Mouse (Mus musculus): ENCODE measurements around the gene Arhgap44. TPM values are rescaled to one million over a fixed set of nuclear protein-coding genes. Genes with fewer than 3 reads are reported as not detected.

Gene Arhgap44
- polyA plus RNA-seq, 1 experiment from 2014 or later: 13.1 TPM

DNA sequence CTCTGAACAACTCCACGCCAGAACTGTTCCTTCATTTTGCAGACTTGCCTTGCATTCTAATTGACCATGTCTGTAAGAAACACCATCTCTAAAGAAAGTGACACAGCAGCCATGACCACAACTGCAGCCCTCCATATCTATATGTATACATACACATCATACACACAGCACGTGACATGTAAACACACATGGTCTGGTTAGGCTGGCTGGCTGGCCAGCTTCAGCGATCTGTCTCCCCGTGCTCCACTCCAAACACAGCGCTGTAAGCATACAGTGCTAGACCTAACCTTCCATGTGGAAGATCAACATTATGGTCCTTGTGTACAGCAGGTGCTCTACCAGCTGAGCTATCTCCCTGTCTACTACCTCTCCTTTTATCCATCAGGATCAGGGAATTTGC lies 111.9 kb downstream of the Arhgap44 start:
- ChIA-PET CTCF (interaction anchor here (2.8 kb wide), 1 partner anchor 10 kb away, joined by 8 read pairs; no protein-coding TSS in a partner anchor), POLR2A (no interaction called here)
- in situ Hi-C loops (cut with MboI; ENCODE audit: low pct_unique_long_range_greater_than_20kb): no loop called here
- ATAC-seq (no peak), DNase-seq (ENCODE audit: low read depth, low spot score) (no peak)
- no peaks in the 10 kb centered on the region for H3K27me3 ChIP-seq
- no peak for TF ChIP-seq CTCF (IDR thresholded peaks at IDR 0.05)

DNA sequence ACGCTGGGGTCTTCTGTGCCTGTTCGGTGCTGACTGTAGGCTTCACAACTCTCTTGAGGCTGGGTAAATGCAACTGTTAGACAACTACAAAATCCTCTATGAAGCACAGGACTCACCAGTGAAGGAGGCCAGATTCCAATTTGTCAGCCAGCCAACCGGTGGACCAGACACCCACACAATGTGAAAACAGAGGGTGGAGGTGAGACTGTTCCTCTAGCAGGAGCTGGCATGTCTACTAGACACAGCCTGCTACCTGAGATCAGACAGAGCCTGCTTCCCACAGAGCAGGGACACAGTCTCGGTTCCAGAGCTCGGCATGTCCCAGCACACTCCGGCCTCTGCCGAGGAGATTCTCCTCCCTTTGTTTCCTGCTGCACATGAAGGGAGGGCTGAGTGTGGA lies 113.7 kb downstream of the Arhgap44 start:
- CTCF ChIA-PET: interaction anchor here (2.8 kb wide), 1 partner anchor 12 kb away, joined by 8 read pairs; no protein-coding TSS in a partner anchor
- in situ Hi-C loops (cut with MboI; ENCODE audit: low pct_unique_long_range_greater_than_20kb): no loop called here
- DNase-seq (ENCODE audit: low read depth, low spot score): no peak

GRCm38 (mm10) chr11:65040556-65040955 lies 122.2 kb downstream of the Arhgap44 start:
- ChIA-PET POLR2A (no interaction called here), CTCF (interaction anchor here (1.5 kb wide), 1 partner anchor 9 kb away, joined by 3 read pairs; no protein-coding TSS in a partner anchor)
- in situ Hi-C loops (cut with MboI; ENCODE audit: low pct_unique_long_range_greater_than_20kb): no loop called here
- no peak for TF ChIP-seq CTCF (IDR thresholded peaks at IDR 0.05)
- ATAC-seq (no peak), DNase-seq (ENCODE audit: low read depth, low spot score) (no peak)
- H3K27me3 ChIP-seq: no peaks in the 10 kb centered on the region

More for the DNA sequence above, 113.7 kb downstream of the Arhgap44 start:
- ATAC-seq: no peak
- POLR2A ChIA-PET: interaction anchor here (0.6 kb wide), 1 partner anchor 451 kb away, joined by 3 read pairs; no protein-coding TSS in a partner anchor
- no peak for TF ChIP-seq CTCF (IDR thresholded peaks at IDR 0.05)
- H3K27me3 ChIP-seq: no peaks in the 10 kb centered on the region

GRCm38 (mm10) chr11:65039517-65040095 lies 123.2 kb downstream of the Arhgap44 start:
- ChIA-PET CTCF (interaction anchor here (1.5 kb wide), 1 partner anchor 8 kb away, joined by 3 read pairs; no protein-coding TSS in a partner anchor), POLR2A (no interaction called here)
- peak; percentile 25 for DNase-seq (ENCODE audit: low read depth, low spot score)
- peak; percentile 17 for ATAC-seq
- H3K27me3 ChIP-seq: no peaks in the 10 kb centered on the region
- in situ Hi-C loops (cut with MboI; ENCODE audit: low pct_unique_long_range_greater_than_20kb): no loop called here
- TF ChIP-seq CTCF (IDR thresholded peaks at IDR 0.05): no peak

GRCm38 (mm10) chr11:65038996-65039395 lies 123.8 kb downstream of the Arhgap44 start:
- in situ Hi-C loops (cut with MboI; ENCODE audit: low pct_unique_long_range_greater_than_20kb): no loop called here
- no peaks in the 10 kb centered on the region for H3K27me3 ChIP-seq
- no peak for TF ChIP-seq CTCF (IDR thresholded peaks at IDR 0.05)
- ChIA-PET CTCF (interaction anchor here (1.1 to 1.5 kb wide), 2 partner anchors 8 to 9 kb away, joined by 3 read pairs; no protein-coding TSS in a partner anchor), POLR2A (no interaction called here)
- DNase-seq (ENCODE audit: low read depth, low spot score) (no peak), ATAC-seq (no peak)

DNA sequence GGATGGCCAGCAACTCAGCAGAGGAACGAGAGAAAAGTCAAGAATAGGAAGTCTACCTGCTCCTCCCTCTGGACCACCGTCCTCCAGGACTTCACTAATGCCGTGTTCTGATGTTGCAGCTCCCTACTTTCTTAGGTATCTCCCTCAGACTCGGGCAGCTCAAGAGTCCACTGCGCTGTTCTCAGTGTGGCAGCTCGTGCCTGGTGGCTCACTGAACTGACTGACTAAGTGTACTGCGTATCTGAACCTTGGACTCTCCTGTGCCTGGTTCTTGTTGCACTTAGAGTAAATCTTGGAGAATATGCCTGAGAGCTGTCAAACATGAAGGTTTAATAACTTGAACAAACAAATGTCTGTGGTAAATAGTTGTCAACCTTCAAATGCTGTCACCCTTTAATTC lies 130.5 kb downstream of the Arhgap44 start:
- DNase-seq (ENCODE audit: low read depth, low spot score): no peak
- in situ Hi-C loops (cut with MboI; ENCODE audit: low pct_unique_long_range_greater_than_20kb): no loop called here
- no peak for TF ChIP-seq CTCF (IDR thresholded peaks at IDR 0.05)
- ChIA-PET POLR2A (interaction anchor here (1.7 kb wide), 1 partner anchor 13 kb away, joined by 4 read pairs; no protein-coding TSS in a partner anchor), CTCF (no interaction called here)
- no peaks in the 10 kb centered on the region for H3K27me3 ChIP-seq
- no peak for ATAC-seq

DNA sequence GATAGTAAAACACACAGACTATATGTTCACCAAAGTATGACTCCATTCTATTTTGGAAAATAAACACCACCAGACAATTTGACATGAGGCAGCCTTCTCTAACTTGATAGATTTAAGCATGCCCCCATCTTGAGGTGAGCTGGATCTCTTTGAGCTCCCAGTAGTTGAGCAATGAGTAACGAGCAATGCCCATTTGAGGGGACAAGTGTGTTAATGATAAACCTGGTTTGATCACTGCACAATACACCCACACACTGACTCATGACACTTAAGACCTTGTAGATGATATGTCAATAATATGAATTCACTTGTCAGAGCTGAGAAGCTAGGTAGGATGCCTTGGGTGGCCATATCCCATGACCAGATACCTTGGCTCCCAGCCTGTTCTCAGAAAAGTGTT lies 132.6 kb downstream of the Arhgap44 start:
- CTCF ChIA-PET: interaction anchor here (0.8 kb wide), 1 partner anchor 9 kb away, joined by 3 read pairs; no protein-coding TSS in a partner anchor
- DNase-seq (ENCODE audit: low read depth, low spot score): peak; percentile 25
- H3K27me3 ChIP-seq: no peaks in the 10 kb centered on the region
- in situ Hi-C loops (cut with MboI; ENCODE audit: low pct_unique_long_range_greater_than_20kb): no loop called here
- no peak for TF ChIP-seq CTCF (IDR thresholded peaks at IDR 0.05)
- ATAC-seq: peak; percentile 22
- POLR2A ChIA-PET: no interaction called here

DNA sequence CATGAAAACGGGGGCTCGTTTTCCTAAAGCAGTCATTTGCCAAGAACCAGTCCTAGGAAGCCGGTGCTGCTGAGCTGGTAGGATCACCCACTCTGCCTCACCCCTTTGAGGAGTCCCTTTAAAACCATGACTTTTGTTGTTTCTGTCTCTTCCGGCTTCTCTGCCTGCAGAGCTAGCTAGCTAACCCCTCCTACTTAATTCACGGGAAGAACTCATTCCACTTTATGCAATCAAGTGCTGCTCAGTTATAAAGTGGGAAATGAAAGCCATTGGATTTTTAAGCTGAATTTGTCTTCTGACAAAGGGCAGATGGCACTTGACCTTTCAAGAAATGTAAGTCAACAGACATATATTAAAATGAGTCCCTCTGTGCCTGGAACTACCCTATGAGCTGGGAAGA lies 134.7 kb downstream of the Arhgap44 start:
- in situ Hi-C loops (cut with MboI; ENCODE audit: low pct_unique_long_range_greater_than_20kb): no loop called here
- POLR2A ChIA-PET: no interaction called here
- DNase-seq (ENCODE audit: low read depth, low spot score) (no peak), ATAC-seq (no peak)
- no peak for TF ChIP-seq CTCF (IDR thresholded peaks at IDR 0.05)
- H3K27me3 ChIP-seq: no peaks in the 10 kb centered on the region
- CTCF ChIA-PET: interaction anchor here (1.5 kb wide), 2 partner anchors 14 to 38 kb away, joined by 3 read pairs; no protein-coding TSS in a partner anchor

GRCm38 (mm10) chr11:65022771-65023170 lies 140.0 kb downstream of the Arhgap44 start:
- ChIA-PET CTCF (no interaction called here), POLR2A (no interaction called here)
- ATAC-seq (no peak), DNase-seq (ENCODE audit: low read depth, low spot score) (no peak)
- no peaks in the 10 kb centered on the region for H3K27me3 ChIP-seq
- in situ Hi-C loops (cut with MboI; ENCODE audit: low pct_unique_long_range_greater_than_20kb): no loop called here
- TF ChIP-seq CTCF (IDR thresholded peaks at IDR 0.05): no peak

DNA sequence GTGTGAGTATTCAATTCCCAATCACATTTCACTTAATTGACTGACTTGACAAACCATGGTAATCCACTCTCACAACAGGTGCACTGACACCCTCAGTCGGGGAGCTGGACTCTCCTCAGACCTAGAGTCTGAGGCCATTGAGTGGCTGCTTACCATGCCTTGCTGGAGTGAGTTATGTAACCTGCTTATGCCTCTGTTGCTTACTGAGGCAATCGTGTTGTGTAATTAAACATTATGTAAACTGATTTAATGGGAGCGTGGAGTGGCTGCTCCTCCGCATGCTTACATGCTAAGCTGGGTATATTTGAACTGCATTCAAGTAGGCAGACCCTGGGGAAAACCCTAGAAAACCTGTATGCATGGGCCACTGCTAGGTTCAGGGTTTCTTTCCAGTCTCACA lies 142.0 kb downstream of the Arhgap44 start:
- DNase-seq (ENCODE audit: low read depth, low spot score) (no peak), ATAC-seq (no peak)
- H3K27me3 ChIP-seq: no peaks in the 10 kb centered on the region
- POLR2A ChIA-PET: no interaction called here
- CTCF ChIA-PET: interaction anchor here (0.8 to 1.7 kb wide), 2 partner anchors 10 to 13 kb away, joined by 3 to 4 read pairs; no protein-coding TSS in a partner anchor
- no peak for TF ChIP-seq CTCF (IDR thresholded peaks at IDR 0.05)
- in situ Hi-C loops (cut with MboI; ENCODE audit: low pct_unique_long_range_greater_than_20kb): no loop called here

GRCm38 (mm10) chr11:65016754-65017153 lies 146.0 kb downstream of the Arhgap44 start:
- POLR2A ChIA-PET: no interaction called here
- TF ChIP-seq CTCF (IDR thresholded peaks at IDR 0.05): no peak
- CTCF ChIA-PET: no interaction called here
- in situ Hi-C loops (cut with MboI; ENCODE audit: low pct_unique_long_range_greater_than_20kb): no loop called here
- DNase-seq (ENCODE audit: low read depth, low spot score) (no peak), ATAC-seq (no peak)
- no peaks in the 10 kb centered on the region for H3K27me3 ChIP-seq

Data from Patski (cell line).